Mouse (Mus musculus) testis, adult 2 months (tissue): ENCODE measurements at regions not wholly inside any gene's neighbourhood (a gene's known extent, or its start where the extent isn't known, plus 50 kb on each side); places are given as distances from the start of the nearest gene placed in this dataset.

Experiments
- H3K27ac ChIP-seq: fragments of 200-500 bp; 2 replicates; pipeline ENCODE4 v1.5.1; 2012; ENCODE audit warnings: low read depth, low read length; ENCODE audit not compliant: control insufficient read depth, insufficient read depth
- H3K27me3 ChIP-seq: fragments of 200-500 bp; 2 replicates; pipeline ENCODE4 v1.6.1; 2012; ENCODE audit warnings: mild to moderate bottlenecking, low read length, moderate library complexity; ENCODE audit not compliant: control insufficient read depth, insufficient read depth
- H3K36me3 ChIP-seq: fragments of 200-500 bp; 2 replicates; pipeline ENCODE4 v1.6.1; 2012; ENCODE audit warnings: mild to moderate bottlenecking, low read length; ENCODE audit not compliant: control insufficient read depth, insufficient read depth
- H3K4me1 ChIP-seq: fragments of 200-500 bp; 2 replicates; pipeline ENCODE4 v1.6.1; 2012; ENCODE audit warnings: low read length; ENCODE audit not compliant: control insufficient read depth, insufficient read depth
- H3K4me3 ChIP-seq: fragments of 200-500 bp; 2 replicates; pipeline ENCODE4 v1.5.1; 2012; ENCODE audit warnings: low read depth, mild to moderate bottlenecking, low read length, moderate library complexity, mixed read lengths; ENCODE audit not compliant: control insufficient read depth
- CTCF ChIP-seq: fragments of 200-500 bp; IDR thresholded peaks from 2 replicates; pipeline ENCODE4 v1.5.1; 2012; ENCODE audit warnings: low read depth, mild to moderate bottlenecking, inconsistent platforms, low read length, moderate library complexity; ENCODE audit not compliant: control insufficient read depth, insufficient read depth, insufficient replicate concordance
- POLR2A ChIP-seq: fragments of 200-500 bp; IDR thresholded peaks from 2 replicates; pipeline ENCODE4 v1.6.1; 2012; ENCODE audit warnings: low read depth, mild to moderate bottlenecking, inconsistent platforms, low read length, moderate library complexity; ENCODE audit not compliant: control insufficient read depth

DNA sequence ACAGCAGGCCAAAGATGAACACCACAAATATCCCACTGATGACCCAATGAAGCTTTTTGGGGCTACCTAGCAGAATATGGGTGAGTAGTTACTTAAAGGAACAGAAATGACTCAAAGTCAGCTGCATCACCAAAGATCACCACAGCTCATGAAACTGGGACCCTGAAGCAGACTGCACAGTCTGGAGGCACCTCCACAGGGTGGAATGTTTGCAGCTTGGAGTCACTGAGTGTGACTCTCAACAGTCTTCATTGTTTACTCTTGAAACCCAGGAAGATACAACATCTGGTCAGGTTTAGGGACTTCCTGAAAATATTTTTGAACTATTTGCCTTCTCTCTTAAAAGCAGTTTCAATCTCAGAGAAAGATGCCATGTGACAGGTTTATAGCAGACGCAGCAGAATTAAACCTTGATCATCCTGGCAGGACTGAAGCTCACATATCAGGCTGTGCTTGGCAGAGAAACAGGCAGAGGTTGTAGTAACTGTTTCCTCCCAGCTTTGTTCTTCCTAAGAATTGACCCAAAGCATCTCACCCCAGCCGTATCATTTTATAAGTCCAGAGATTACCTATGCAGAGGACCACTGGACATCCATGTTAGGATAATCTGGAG lies 944.1 kb upstream of the Adgrl4 start:
- Histone ChIP-seq H3K4me1 (no peaks in the 10 kb centered on the region), H3K27me3 (no peaks in the 10 kb centered on the region)
- no peak for TF ChIP-seq CTCF

DNA sequence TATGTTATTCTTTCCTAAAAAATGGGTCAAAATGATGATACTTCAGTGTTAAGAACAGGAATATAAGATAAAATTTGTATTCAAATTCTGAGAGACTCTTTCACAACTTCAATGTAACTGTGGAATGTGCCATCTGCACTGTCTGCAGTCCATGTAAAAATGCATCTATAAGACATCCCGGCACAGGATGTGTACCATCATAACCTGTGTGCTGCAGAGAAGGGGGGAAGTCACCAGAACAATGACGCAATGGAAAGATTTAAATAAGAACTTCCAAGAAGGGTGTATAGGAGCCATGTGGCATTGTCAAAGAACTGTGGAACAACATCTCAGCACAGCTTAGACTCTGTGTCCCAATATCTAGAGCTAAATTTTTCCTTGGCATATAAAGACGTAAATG lies 906.7 kb upstream of the Adgrl4 start:
- Histone ChIP-seq H3K4me3 (no peak overlapping the region), H3K27me3 (no peaks in the 10 kb centered on the region), H3K4me1 (no peaks in the 10 kb centered on the region), H3K27ac (no peak overlapping the region), H3K36me3 (no peaks in the 10 kb centered on the region)
- TF ChIP-seq POLR2A (no peak), CTCF (no peak)

More for the DNA sequence above, 944.1 kb upstream of the Adgrl4 start:
- H3K27ac ChIP-seq: no peak overlapping the region
- no peak overlapping the region for H3K4me3 ChIP-seq
- H3K36me3 ChIP-seq: no peaks in the 10 kb centered on the region

GRCm38 (mm10) chr3:150543118-150543517 lies 894.6 kb upstream of the Adgrl4 start:
- Histone ChIP-seq H3K27me3 (no peaks in the 10 kb centered on the region), H3K27ac (no peak overlapping the region), H3K4me3 (no peak overlapping the region), H3K4me1 (no peaks in the 10 kb centered on the region), H3K36me3 (no peaks in the 10 kb centered on the region)
- TF ChIP-seq CTCF: no peak

GRCm38 (mm10) chr3:150588474-150588873 lies 849.2 kb upstream of the Adgrl4 start:
- no peaks in the 10 kb centered on the region for H3K27me3 ChIP-seq
- no peaks in the 10 kb centered on the region for H3K36me3 ChIP-seq
- no peak overlapping the region; the same call in 1 of the 2 replicates for H3K4me3 ChIP-seq
- H3K4me1 ChIP-seq: no peaks in the 10 kb centered on the region
- TF ChIP-seq POLR2A: peak; percentile 35; the same call in 1 of the 2 replicates
- TF ChIP-seq CTCF: no peak
- no peak overlapping the region for H3K27ac ChIP-seq

GRCm38 (mm10) chr3:150590978-150591377 lies 846.7 kb upstream of the Adgrl4 start:
- Histone ChIP-seq H3K36me3 (no peaks in the 10 kb centered on the region), H3K4me3 (no peak overlapping the region), H3K27me3 (no peaks in the 10 kb centered on the region), H3K27ac (no peak overlapping the region), H3K4me1 (no peaks in the 10 kb centered on the region)
- no peak for TF ChIP-seq POLR2A
- no peak for TF ChIP-seq CTCF

DNA sequence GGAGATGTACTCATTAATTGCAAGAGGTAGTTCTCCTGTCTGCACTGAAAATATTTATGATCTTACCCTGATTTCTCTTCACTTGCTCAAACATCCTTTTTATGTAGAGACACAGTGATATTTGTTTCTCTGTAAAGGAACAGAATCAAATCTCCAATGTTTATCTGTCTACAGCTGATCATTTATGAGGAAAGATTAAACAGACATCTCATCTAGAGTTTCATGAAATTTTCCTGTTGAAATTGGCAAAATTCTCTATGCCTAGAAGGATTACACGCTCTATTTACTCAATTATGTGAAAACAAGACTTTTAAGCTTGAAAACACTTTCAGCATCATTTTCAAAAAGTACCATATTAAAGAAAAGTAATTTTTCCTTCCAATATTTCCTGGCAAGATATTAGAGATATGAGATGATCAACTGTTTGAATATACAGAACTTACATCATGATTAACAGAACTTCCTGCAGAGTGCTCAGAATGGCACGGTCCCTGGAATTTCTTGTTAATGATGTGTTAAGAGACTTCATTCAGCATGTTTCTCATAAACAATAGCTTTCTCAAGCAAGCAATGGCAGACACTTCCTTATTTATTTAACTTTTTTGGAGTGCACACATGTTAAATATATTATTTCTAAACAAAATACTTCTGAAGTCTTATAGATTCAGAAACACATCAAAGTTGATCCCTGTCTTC lies 834.1 kb upstream of the Adgrl4 start:
- Histone ChIP-seq H3K4me1 (no peaks in the 10 kb centered on the region), H3K27me3 (no peaks in the 10 kb centered on the region), H3K27ac (no peak overlapping the region), H3K36me3 (no peaks in the 10 kb centered on the region), H3K4me3 (no peak overlapping the region)
- no peak for TF ChIP-seq CTCF
- TF ChIP-seq POLR2A: no peak

DNA sequence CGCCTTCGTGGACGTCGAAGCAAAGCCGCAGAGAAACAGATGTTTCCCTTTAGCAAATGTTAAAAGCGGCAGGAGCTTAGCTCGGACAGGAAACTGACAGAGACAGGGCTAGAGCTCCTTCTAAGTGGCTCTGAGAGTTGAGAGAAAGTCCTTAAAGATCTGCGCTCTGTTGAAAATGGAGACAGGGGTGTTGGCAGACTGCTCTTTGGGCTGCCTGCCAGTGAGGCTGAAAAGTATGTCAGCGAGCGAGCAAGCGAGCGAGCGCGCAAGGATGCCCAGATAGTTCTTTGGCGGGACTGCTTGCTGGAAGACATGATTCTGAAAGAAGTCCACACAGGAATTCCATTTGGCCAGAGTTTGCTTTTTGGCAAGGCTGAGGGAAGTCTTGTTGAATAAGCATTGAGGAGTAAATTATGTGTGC lies 827.0 kb upstream of the Adgrl4 start:
- TF ChIP-seq POLR2A (no peak), CTCF (no peak)
- H3K4me1 ChIP-seq: no peaks in the 10 kb centered on the region
- no peaks in the 10 kb centered on the region for H3K27me3 ChIP-seq
- no peak overlapping the region for H3K4me3 ChIP-seq
- H3K36me3 ChIP-seq: no peaks in the 10 kb centered on the region
- H3K27ac ChIP-seq: no peak overlapping the region

DNA sequence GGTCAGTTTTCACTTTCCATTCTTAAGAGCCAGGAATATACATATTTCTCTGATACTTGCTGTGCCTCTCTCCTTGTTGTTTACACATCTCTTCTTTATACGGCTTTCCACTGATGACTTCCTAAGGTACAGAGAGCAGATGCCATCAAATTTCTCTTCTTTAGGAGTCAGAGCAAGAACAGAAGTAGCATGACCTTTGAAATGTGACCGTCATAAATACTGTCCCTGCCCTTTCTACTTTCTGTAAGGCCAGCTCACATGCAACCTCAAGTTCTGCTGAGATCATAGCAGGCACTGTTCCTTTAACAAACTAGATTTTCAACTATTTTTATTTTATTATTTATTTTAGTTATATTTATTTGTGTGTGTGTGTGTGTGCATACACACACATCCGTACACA lies 800.1 kb upstream of the Adgrl4 start:
- no peaks in the 10 kb centered on the region for H3K36me3 ChIP-seq
- TF ChIP-seq POLR2A (no peak), CTCF (no peak)

More for the DNA sequence above, 800.1 kb upstream of the Adgrl4 start:
- no peak overlapping the region for H3K27ac ChIP-seq
- H3K27me3 ChIP-seq: no peaks in the 10 kb centered on the region
- H3K4me1 ChIP-seq: no peaks in the 10 kb centered on the region
- H3K4me3 ChIP-seq: no peak overlapping the region
